Mouse (Mus musculus) liver, postnatal 0 days (tissue): ENCODE measurements at regions not wholly inside any gene's neighbourhood (a gene's known extent, or its start where the extent isn't known, plus 50 kb on each side); places are given as distances from the start of the nearest gene placed in this dataset.

ENCODE experiments used
- CTCF ChIP-seq: sonication (generic); IDR thresholded peaks from 2 replicates; pipeline ENCODE4 v1.5.1; 2016; ENCODE audit warnings: antibody characterized with exemption, low read depth
- EP300 ChIP-seq: IDR thresholded peaks from 2 replicates; pipeline ENCODE4 v1.6.1; 2016; ENCODE audit warnings: antibody characterized with exemption, low read depth, mild to moderate bottlenecking

DNA sequence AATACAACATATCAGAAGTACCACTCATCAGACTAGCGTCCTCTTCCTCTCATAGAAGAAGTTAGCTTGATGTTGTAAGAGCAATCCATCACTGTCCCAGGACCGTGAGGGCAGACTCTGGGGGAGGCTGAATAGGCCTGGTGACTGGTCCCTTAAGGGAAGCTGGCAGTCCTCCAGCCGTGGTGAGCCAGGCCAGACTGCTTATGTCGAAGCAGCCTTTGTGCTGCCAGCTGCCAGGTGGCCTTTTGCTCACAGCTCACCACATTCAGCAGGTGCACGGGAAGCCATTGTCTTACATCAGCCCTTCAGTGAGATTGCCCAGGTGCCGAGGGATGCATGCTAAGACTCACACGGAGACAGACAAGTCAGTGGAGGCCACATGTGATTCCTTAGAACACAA, 302.8 kb downstream of the Eipr1 start:
- no peak for TF ChIP-seq CTCF
- no peak for TF ChIP-seq EP300
